Mouse (Mus musculus): ENCODE results near the gene Mthfd1l. TPM values are rescaled to one million over a fixed set of nuclear protein-coding genes. Genes with fewer than 3 reads are reported as not detected.

Mthfd1l gene
- total and polyA plus RNA-seq, 3 experiments: 84.0 to 94.8 (median 90.3) TPM

GRCm38 (mm10) chr10:4041691-4042090, 68.8 kb downstream of the Mthfd1l start (continued):
- no peak for TF ChIP-seq MXI1 (IDR thresholded peaks at IDR 0.05; ENCODE audit: low read depth, low read length)

- Histone ChIP-seq H3K27ac (ENCODE audit: insufficient read depth, low read depth) (no peak overlapping the region), H3K36me3 (replicated peaks in 1 of 2; ENCODE audit: control insufficient read depth in 1 of 2, insufficient read depth in 1 of 2, low read length in 1 of 2) (peaks cover 44 to 86% of the 10 kb centered on the region in 2 experiments), H3K79me2 (replicated peaks; ENCODE audit: control insufficient read depth, extremely low read depth, insufficient read depth, poor library complexity, severe bottlenecking) (no peaks in the 10 kb centered on the region), H3K9ac (ENCODE audit: insufficient read depth, low read depth) (no peak overlapping the region), H3K4me3 (replicated peaks in 1 of 3; ENCODE audit: low read depth in 2 of 3, low read length in 2 of 3, poor library complexity in 1 of 3) (no peak overlapping the region), H3K9me3 (replicated peaks; ENCODE audit: low read length) (no peaks in the 10 kb centered on the region), H3K27me3 (replicated peaks) (no peaks in the 10 kb centered on the region), H3K4me2 (ENCODE audit: insufficient read depth, low read depth, poor library complexity, severe bottlenecking) (no peak overlapping the region), H3K4me1 (ENCODE audit: control insufficient read depth in 1 of 2, insufficient read depth in 2 of 2) (peaks cover 0 to 4% of the 10 kb centered on the region in 2 experiments; a peak in 2 of 4 replicates)
- in situ Hi-C loops (cut with MboI; ENCODE audit: low pct_ligation_motif_present, low pct_unique_long_range_greater_than_20kb, low sequenced_read_pairs) (no loop called here), dilution Hi-C loops (cut with MboI; ENCODE audit: extremely low pct_ligation_motif_present, extremely low pct_unique_long_range_greater_than_20kb, low sequenced_read_pairs) (no loop called here)
- DNase-seq (ENCODE audit: extremely low read depth): no peak
- no peak for TF ChIP-seq MXI1 (IDR thresholded peaks at IDR 0.05; ENCODE audit: low read depth, low read length)
- no peak for TF ChIP-seq RAD21 (IDR thresholded peaks at IDR 0.05; ENCODE audit: low read depth, low read length)
- TF ChIP-seq HCFC1 (IDR thresholded peaks at IDR 0.05; ENCODE audit: low read depth, low read length): no peak
- no peak for TF ChIP-seq RCOR1 (conservative IDR thresholded peaks at IDR 0.05; ENCODE audit: low read depth, low read length)
- TF ChIP-seq MAX (IDR thresholded peaks at IDR 0.05; ENCODE audit: low read length): no peak
- TF ChIP-seq CHD1 (IDR thresholded peaks at IDR 0.05; ENCODE audit: low read depth, low read length): no peak
Measured at GRCm38 (mm10) chr10:4044421-4044820, 71.5 kb downstream of the Mthfd1l start.

DNA sequence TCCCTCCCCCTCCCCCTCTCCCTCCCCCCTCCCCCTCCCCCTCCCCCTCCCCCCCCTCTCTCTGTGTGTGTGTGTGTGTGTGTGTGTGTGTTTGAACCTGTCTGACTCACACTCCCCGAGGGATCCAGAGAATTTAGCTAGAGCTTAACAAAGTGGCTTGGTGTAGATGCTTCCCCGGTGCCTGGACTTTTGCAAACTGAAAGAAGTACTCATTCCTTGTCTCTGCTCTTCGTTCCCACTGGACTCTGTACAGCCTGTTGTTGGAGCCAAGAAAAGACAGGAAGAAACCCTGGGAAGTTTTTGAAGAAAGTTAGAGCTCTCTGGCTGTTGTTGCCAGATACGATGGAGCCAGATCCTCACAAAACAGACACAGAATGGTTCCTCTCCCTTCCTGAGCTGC, 73.6 kb downstream of the Mthfd1l start:
- dilution Hi-C loops (cut with MboI; ENCODE audit: extremely low pct_ligation_motif_present, extremely low pct_unique_long_range_greater_than_20kb, low sequenced_read_pairs): no loop called here
- Histone ChIP-seq H3K9ac (ENCODE audit: insufficient read depth, low read depth) (no peak overlapping the region), H3K36me3 (replicated peaks in 1 of 2; ENCODE audit: control insufficient read depth in 1 of 2, insufficient read depth in 1 of 2, low read length in 1 of 2) (peaks cover 48 to 88% of the 10 kb centered on the region in 2 experiments), H3K4me2 (ENCODE audit: insufficient read depth, low read depth, poor library complexity, severe bottlenecking) (no peak overlapping the region), H3K9me3 (replicated peaks; ENCODE audit: low read length) (no peaks in the 10 kb centered on the region), H3K79me2 (replicated peaks; ENCODE audit: control insufficient read depth, extremely low read depth, insufficient read depth, poor library complexity, severe bottlenecking) (no peaks in the 10 kb centered on the region), H3K4me1 (ENCODE audit: control insufficient read depth in 1 of 2, insufficient read depth in 2 of 2) (peaks cover 0 to 4% of the 10 kb centered on the region in 2 experiments; a peak in 2 of 4 replicates), H3K27ac (ENCODE audit: insufficient read depth, low read depth) (no peak overlapping the region), H3K27me3 (replicated peaks) (no peaks in the 10 kb centered on the region), H3K4me3 (replicated peaks in 1 of 3; ENCODE audit: low read depth in 2 of 3, low read length in 2 of 3, poor library complexity in 1 of 3) (no peak overlapping the region)
- in situ Hi-C loops (cut with MboI; ENCODE audit: low pct_ligation_motif_present, low pct_unique_long_range_greater_than_20kb, low sequenced_read_pairs): no loop called here
- no peak for DNase-seq (ENCODE audit: extremely low read depth)
- TF ChIP-seq MAZ (IDR thresholded peaks at IDR 0.05; ENCODE audit: low read depth, low read length) (no peak), E2F4 (IDR thresholded peaks at IDR 0.05; ENCODE audit: insufficient replicate concordance, low read depth, low read length) (no peak), TCF12 (IDR thresholded peaks at IDR 0.05; ENCODE audit: low read depth, low read length) (no peak)

DNA sequence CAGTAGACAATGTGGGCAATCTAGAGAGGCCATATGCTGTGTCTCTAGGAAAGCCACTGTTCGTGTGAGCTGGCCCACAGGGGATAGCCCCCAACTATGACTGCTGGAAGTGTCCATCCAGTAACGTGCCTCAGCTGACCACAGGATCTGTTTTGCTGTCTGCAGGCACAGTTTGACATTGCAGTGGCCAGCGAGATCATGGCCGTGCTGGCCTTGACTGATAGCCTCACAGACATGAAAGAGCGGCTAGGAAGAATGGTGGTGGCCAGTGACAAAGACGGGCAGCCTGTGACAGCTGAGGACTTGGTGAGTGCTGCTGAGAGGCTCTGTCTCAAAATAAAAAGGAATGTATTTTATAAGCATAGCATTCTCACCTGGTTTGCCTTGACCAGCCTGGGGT, 74.7 kb downstream of the Mthfd1l start:
- Histone ChIP-seq H3K36me3 (replicated peaks in 1 of 2; ENCODE audit: control insufficient read depth in 1 of 2, insufficient read depth in 1 of 2, low read length in 1 of 2) (peaks cover 48 to 89% of the 10 kb centered on the region in 2 experiments), H3K27me3 (replicated peaks) (no peaks in the 10 kb centered on the region), H3K79me2 (replicated peaks; ENCODE audit: control insufficient read depth, extremely low read depth, insufficient read depth, poor library complexity, severe bottlenecking) (no peaks in the 10 kb centered on the region), H3K27ac (ENCODE audit: insufficient read depth, low read depth) (no peak overlapping the region), H3K9ac (ENCODE audit: insufficient read depth, low read depth) (no peak overlapping the region), H3K4me2 (ENCODE audit: insufficient read depth, low read depth, poor library complexity, severe bottlenecking) (no peak overlapping the region), H3K4me3 (replicated peaks in 1 of 3; ENCODE audit: low read depth in 2 of 3, low read length in 2 of 3, poor library complexity in 1 of 3) (no peak overlapping the region), H3K4me1 (ENCODE audit: control insufficient read depth in 1 of 2, insufficient read depth in 2 of 2) (peaks cover 0 to 4% of the 10 kb centered on the region in 2 experiments; a peak in 2 of 4 replicates), H3K9me3 (replicated peaks; ENCODE audit: low read length) (no peaks in the 10 kb centered on the region)
- in situ Hi-C loops (cut with MboI; ENCODE audit: low pct_ligation_motif_present, low pct_unique_long_range_greater_than_20kb, low sequenced_read_pairs) (no loop called here), dilution Hi-C loops (cut with MboI; ENCODE audit: extremely low pct_ligation_motif_present, extremely low pct_unique_long_range_greater_than_20kb, low sequenced_read_pairs) (no loop called here)
- no peak for DNase-seq (ENCODE audit: extremely low read depth)
- TF ChIP-seq SIN3A (IDR thresholded peaks at IDR 0.05; ENCODE audit: low read length) (no peak), ELF1 (IDR thresholded peaks at IDR 0.05; ENCODE audit: low read depth, low read length) (no peak), TCF12 (IDR thresholded peaks at IDR 0.05; ENCODE audit: low read depth, low read length) (no peak), EP300 (IDR thresholded peaks at IDR 0.05; ENCODE audit: low read length) (no peak), E2F4 (IDR thresholded peaks at IDR 0.05; ENCODE audit: insufficient replicate concordance, low read depth, low read length) (no peak), JUN (IDR thresholded peaks at IDR 0.05; ENCODE audit: insufficient read depth, low read depth, low read length) (no peak), MYC (IDR thresholded peaks at IDR 0.05; ENCODE audit: low read depth, low read length) (no peak), CHD2 (IDR thresholded peaks at IDR 0.05; ENCODE audit: low read length) (no peak), NELFE (IDR thresholded peaks at IDR 0.05; ENCODE audit: low read depth, low read length) (no peak), GABPA (IDR thresholded peaks at IDR 0.05; ENCODE audit: insufficient replicate concordance, low read depth, low read length) (no peak), ZMIZ1 (IDR thresholded peaks at IDR 0.05; ENCODE audit: low read depth, low read length) (no peak), PAX5 (IDR thresholded peaks at IDR 0.05; ENCODE audit: low read length) (no peak), USF1 (IDR thresholded peaks at IDR 0.05; ENCODE audit: low read depth, low read length) (no peak), MAZ (IDR thresholded peaks at IDR 0.05; ENCODE audit: low read depth, low read length) (no peak), SMC3 (IDR thresholded peaks at IDR 0.05; ENCODE audit: low read depth, low read length) (no peak)
